Mouse (Mus musculus) CD4-positive helper T cell, adult 2 months (primary cell): Measurements from ENCODE around the gene 1700029I15Rik.
"Not testable (repeated sequence)": the region's sequence is repeated elsewhere in the genome, so short reads cannot be mapped to it uniquely, and the experiment has no call there.

ENCODE experiments used
- DNase-seq: peaks from one replicate; pipeline ENCODE4 v3.0.0-alpha.2; 2012; ENCODE audit warnings: low read depth, missing footprints, low spot score

Gene 1700029I15Rik

GRCm38 (mm10) chr2:92391703-92392317 is 9.5 kb downstream of the 1700029I15Rik start:
- DNase-seq: no peak

GRCm38 (mm10) chr2:92392318-92393264 is 10.3 kb downstream of the 1700029I15Rik start:
- DNase-seq: no peak

- DNase-seq: no peak
Measured at GRCm38 (mm10) chr2:92395535-92395934, 13.2 kb downstream of the 1700029I15Rik start.

GRCm38 (mm10) chr2:92397436-92397835 is 15.1 kb downstream of the 1700029I15Rik start:
- no peak for DNase-seq

- DNase-seq: not testable (repeated sequence)
Measured at GRCm38 (mm10) chr2:92399877-92400276, 17.5 kb downstream of the 1700029I15Rik start.

GRCm38 (mm10) chr2:92400682-92401081 is 18.3 kb downstream of the 1700029I15Rik start:
- DNase-seq: no peak

- no peak for DNase-seq
Measured at GRCm38 (mm10) chr2:92401091-92401561, 18.8 kb downstream of the 1700029I15Rik start, which contains the start of gene Mapk8ip1. Gene Mapk8ip1, minus strand, starts transcription at chr2:92401263.

GRCm38 (mm10) chr2:92402591-92403326 is 20.4 kb downstream of the 1700029I15Rik start:
- DNase-seq: no peak

GRCm38 (mm10) chr2:92403776-92404319 is 21.5 kb downstream of the 1700029I15Rik start:
- DNase-seq: no peak

- DNase-seq: no peak
Measured at GRCm38 (mm10) chr2:92404737-92405136, 22.4 kb downstream of the 1700029I15Rik start.

- DNase-seq: no peak
Measured at GRCm38 (mm10) chr2:92405687-92406086, 23.3 kb downstream of the 1700029I15Rik start.

- DNase-seq: no peak
Measured at GRCm38 (mm10) chr2:92408309-92409045, 26.1 kb downstream of the 1700029I15Rik start.

GRCm38 (mm10) chr2:92411705-92412104 is 29.4 kb downstream of the 1700029I15Rik start:
- DNase-seq: no peak

GRCm38 (mm10) chr2:92421723-92422387 is 39.5 kb downstream of the 1700029I15Rik start:
- DNase-seq: no peak

GRCm38 (mm10) chr2:92422388-92423135 is 40.2 kb downstream of the 1700029I15Rik start:
- DNase-seq: peak; percentile 24

GRCm38 (mm10) chr2:92423156-92423555 is 40.8 kb downstream of the 1700029I15Rik start:
- DNase-seq: no peak

- no peak for DNase-seq
Measured at GRCm38 (mm10) chr2:92423702-92424461, 41.5 kb downstream of the 1700029I15Rik start.

GRCm38 (mm10) chr2:92424462-92425308 is 42.3 kb downstream of the 1700029I15Rik start:
- DNase-seq: no peak
